Mouse (Mus musculus) neural tube, postnatal 0 days (tissue): ENCODE measurements around the gene E2f6. TPM values are rescaled to one million over a fixed set of nuclear protein-coding genes. Genes with fewer than 3 reads are reported as not detected.

Experiments
- microRNA-seq: library from miRNA; unstranded; fragments of <30 nt; microRNA quantifications from one replicate; pipeline ENCODE4, GENCODE M21; 2016
- polyA plus RNA-seq: library from polyadenylated mRNA; unstranded; fragments of >200 nt; fragmentation: Nextera tagmentation; extraction: Ambion mirVana; gene quantifications from 2 replicates; pipeline ENCODE4 v1.2.1, GENCODE M21; 2015

The E2f6 gene
- polyA plus RNA-seq: 23.7 and 24.7 TPM in 2 replicates

GRCm38 (mm10) chr12:16810525-16811431 is at the start of gene E2f6:
Gene E2f6 (plus strand): TSS chr12:16810963.

GRCm38 (mm10) chr12:16800259-16800958 is 10.4 kb upstream of the E2f6 start, which contains the start of gene Greb1:
Gene Greb1 (minus strand): TSS chr12:16800886.

Small RNA genes within 50 kb of the gene (microRNA-seq; reads per million reads assigned to microRNA genes)
- gene Gm44305: not detected

Other genes starting within 250 kb of the E2f6 start
- gene Lpin1, start 200.0 kb upstream of the E2f6 start, polyA plus RNA-seq: 10.1 and 11.5 TPM in 2 replicates
- gene Ntsr2, start 157.6 kb upstream of the E2f6 start, polyA plus RNA-seq: 26.2 and 31.2 TPM in 2 replicates
- 0.55 and 0.85 TPM in 2 replicates for gene Greb1, start 10.1 kb upstream of the E2f6 start, polyA plus RNA-seq
- gene Rock2, start 83.9 kb downstream of the E2f6 start, polyA plus RNA-seq: 14.2 and 17.3 TPM in 2 replicates
- 2.1 and 3.2 TPM in 2 replicates for gene Pqlc3, start 189.4 kb downstream of the E2f6 start, polyA plus RNA-seq
- gene 2410004P03Rik, start 200.8 kb downstream of the E2f6 start, polyA plus RNA-seq: 7.3 and 9.2 TPM in 2 replicates